Mouse (Mus musculus): ENCODE measurements around the gene Gps1. TPM values are rescaled to one million over a fixed set of nuclear protein-coding genes. Genes with fewer than 3 reads are reported as not detected.

The Gps1 gene
- total and polyA plus RNA-seq, 3 experiments = 173 to 266 (median 219) TPM

GRCm38 (mm10) chr11:120805375-120806298 lies 21.6 kb downstream of the Gps1 start:
- no peaks in the 10 kb centered on the region for H3K79me2 ChIP-seq (ENCODE audit: control insufficient read depth, insufficient read depth, low read length, poor library complexity)
- no peak for DNase-seq (ENCODE audit: low read depth, low spot score)
- no peaks in the 10 kb centered on the region for H3K9me3 ChIP-seq (replicated peaks; ENCODE audit: insufficient read depth, low read length)
- TF ChIP-seq KAT2A (conservative IDR thresholded peaks at IDR 0.05; ENCODE audit: low read depth, low read length) (no peak), POLR2AphosphoS2 (IDR thresholded peaks at IDR 0.05; ENCODE audit: low read length) (peak; percentile 52)
- H3K36me3 ChIP-seq (ENCODE audit: control insufficient read depth in 1 of 2, insufficient read depth in 2 of 2, low read length in 2 of 2) = peaks cover 0 to 9% of the 10 kb centered on the region in 2 experiments; a peak in 2 of 4 replicates
- H3K9ac ChIP-seq (ENCODE audit: control insufficient read depth, low read depth, low read length, poor library complexity, severe bottlenecking) = no peak overlapping the region
- H3K27ac ChIP-seq (ENCODE audit: control insufficient read depth, low read depth, low read length) = no peak overlapping the region
- no peak overlapping the region for H3K4me3 ChIP-seq (ENCODE audit: control insufficient read depth in 1 of 2, insufficient read depth in 1 of 2, low read depth in 2 of 2, low read length in 2 of 2)
- H3K4me1 ChIP-seq (ENCODE audit: control insufficient read depth in 1 of 2, insufficient read depth in 2 of 2, low read length in 2 of 2) = no peaks in the 10 kb centered on the region
- H3K27me3 ChIP-seq (ENCODE audit: control insufficient read depth in 1 of 2, insufficient read depth in 2 of 2, low read length in 2 of 2) = no peaks in the 10 kb centered on the region

GRCm38 (mm10) chr11:120808010-120808409 lies 23.9 kb downstream of the Gps1 start:
- Histone ChIP-seq H3K27me3 (ENCODE audit: control insufficient read depth in 1 of 2, insufficient read depth in 2 of 2, low read length in 2 of 2) (no peaks in the 10 kb centered on the region), H3K27ac (ENCODE audit: control insufficient read depth, low read depth, low read length) (no peak overlapping the region), H3K4me1 (ENCODE audit: control insufficient read depth in 1 of 2, insufficient read depth in 2 of 2, low read length in 2 of 2) (no peaks in the 10 kb centered on the region), H3K9me3 (replicated peaks; ENCODE audit: insufficient read depth, low read length) (no peaks in the 10 kb centered on the region), H3K9ac (ENCODE audit: control insufficient read depth, low read depth, low read length, poor library complexity, severe bottlenecking) (no peak overlapping the region), H3K79me2 (ENCODE audit: control insufficient read depth, insufficient read depth, low read length, poor library complexity) (no peaks in the 10 kb centered on the region), H3K36me3 (ENCODE audit: control insufficient read depth in 1 of 2, insufficient read depth in 2 of 2, low read length in 2 of 2) (peaks cover 0 to 16% of the 10 kb centered on the region in 2 experiments; a peak in 2 of 4 replicates), H3K4me3 (ENCODE audit: control insufficient read depth in 1 of 2, insufficient read depth in 1 of 2, low read depth in 2 of 2, low read length in 2 of 2) (no peak overlapping the region)
- peak in 1 of 2 experiments; percentile 5; a peak in 1 of 4 replicates for TF ChIP-seq POLR2A (IDR thresholded peaks at IDR 0.05; ENCODE audit: control insufficient read depth in 1 of 2, insufficient read depth in 1 of 2, low read depth in 1 of 2, low read length in 2 of 2, poor library complexity in 1 of 2)
- TF ChIP-seq TAL1 (IDR thresholded peaks at IDR 0.05; ENCODE audit: low read length) = no peak
- TF ChIP-seq MYC (IDR thresholded peaks at IDR 0.05; ENCODE audit: low read depth, low read length) = no peak
- no peak for TF ChIP-seq MAZ (IDR thresholded peaks at IDR 0.05; ENCODE audit: low read depth, low read length)
- no peak for TF ChIP-seq UBTF (IDR thresholded peaks at IDR 0.05; ENCODE audit: borderline replicate concordance, insufficient read depth, low read depth, low read length)
- TF ChIP-seq RCOR1 (IDR thresholded peaks at IDR 0.05; ENCODE audit: low read depth, low read length) = no peak
- DNase-seq (ENCODE audit: low read depth, low spot score) = no peak

- no peaks in the 10 kb centered on the region for H3K79me2 ChIP-seq (ENCODE audit: control insufficient read depth, insufficient read depth, low read length, poor library complexity)
- peaks cover 0 to 28% of the 10 kb centered on the region in 2 experiments; a peak in 2 of 4 replicates for H3K36me3 ChIP-seq (ENCODE audit: control insufficient read depth in 1 of 2, insufficient read depth in 2 of 2, low read length in 2 of 2)
- no peaks in the 10 kb centered on the region for H3K4me1 ChIP-seq (ENCODE audit: control insufficient read depth in 1 of 2, insufficient read depth in 2 of 2, low read length in 2 of 2)
- no peak overlapping the region for H3K9ac ChIP-seq (ENCODE audit: control insufficient read depth, low read depth, low read length, poor library complexity, severe bottlenecking)
- no peak overlapping the region for H3K27ac ChIP-seq (ENCODE audit: control insufficient read depth, low read depth, low read length)
- no peak for DNase-seq (ENCODE audit: low read depth, low spot score)
- H3K27me3 ChIP-seq (ENCODE audit: control insufficient read depth in 1 of 2, insufficient read depth in 2 of 2, low read length in 2 of 2) = no peaks in the 10 kb centered on the region
- no peaks in the 10 kb centered on the region for H3K9me3 ChIP-seq (replicated peaks; ENCODE audit: insufficient read depth, low read length)
- H3K4me3 ChIP-seq (ENCODE audit: control insufficient read depth in 1 of 2, insufficient read depth in 1 of 2, low read depth in 2 of 2, low read length in 2 of 2) = no peak overlapping the region
- TF ChIP-seq KAT2A (conservative IDR thresholded peaks at IDR 0.05; ENCODE audit: low read depth, low read length) = no peak
- TF ChIP-seq GATA1 (IDR thresholded peaks at IDR 0.05; ENCODE audit: low read depth, low read length) = no peak
- no peak for TF ChIP-seq USF1 (IDR thresholded peaks at IDR 0.05; ENCODE audit: low read depth, low read length)
- no peak for TF ChIP-seq ZMIZ1 (IDR thresholded peaks at IDR 0.05; ENCODE audit: low read depth, low read length)
- TF ChIP-seq MAFK (IDR thresholded peaks at IDR 0.05; ENCODE audit: borderline replicate concordance, low read depth, low read length) = no peak
- TF ChIP-seq GABPA (IDR thresholded peaks at IDR 0.05; ENCODE audit: low read depth, low read length) = no peak
- no peak for TF ChIP-seq ETS1 (IDR thresholded peaks at IDR 0.05; ENCODE audit: low read depth, low read length)
- TF ChIP-seq CHD1 (IDR thresholded peaks at IDR 0.05; ENCODE audit: low read depth, low read length) = no peak
- TF ChIP-seq POLR2AphosphoS5 (IDR thresholded peaks at IDR 0.05; ENCODE audit: borderline replicate concordance, low read depth, low read length) = no peak
- no peak for TF ChIP-seq HCFC1 (IDR thresholded peaks at IDR 0.05; ENCODE audit: low read depth, low read length)
- no peak for TF ChIP-seq MAX (IDR thresholded peaks at IDR 0.05; ENCODE audit: low read length)
Measured at GRCm38 (mm10) chr11:120812068-120812467, 28.0 kb downstream of the Gps1 start.
